Mouse (Mus musculus) stomach, postnatal 0 days (tissue): Measurements from ENCODE around the gene Plekhh2. TPM values are rescaled to one million over a fixed set of nuclear protein-coding genes. Genes with fewer than 3 reads are reported as not detected.

Experiments
- ATAC-seq: fragments of 200-750 bp; cut with Nextera tagmentation; 2 replicates; pipeline ENCODE4 v1.8.0; 2017; ENCODE audit not compliant: low FRiP score, low TSS enrichment
- DNase-seq: peaks from one replicate; pipeline ENCODE4 v3.0.0-alpha.2; 2016; ENCODE audit warnings: low spot score
- H3K27ac ChIP-seq: fragments of 300-500 bp; sonication (generic); replicated peaks from 2 replicates; pipeline ENCODE4 v1.5.1; 2014; ENCODE audit warnings: mild to moderate bottlenecking, control low read depth
- H3K27me3 ChIP-seq: fragments of 300-500 bp; sonication (generic); 2 replicates; pipeline ENCODE4 v1.6.1; 2014; ENCODE audit warnings: low read length; ENCODE audit not compliant: control insufficient read depth, insufficient read depth
- H3K36me3 ChIP-seq: fragments of 300-500 bp; sonication (generic); 2 replicates; pipeline ENCODE4 v1.6.1; 2014; ENCODE audit warnings: low read length, mixed read lengths; ENCODE audit not compliant: control insufficient read depth, insufficient read depth
- H3K4me1 ChIP-seq: fragments of 300-500 bp; sonication (generic); replicated peaks from 2 replicates; pipeline ENCODE4 v1.6.1; 2014; ENCODE audit warnings: antibody characterized with exemption; ENCODE audit not compliant: control insufficient read depth, insufficient read depth
- H3K4me2 ChIP-seq: fragments of 300-500 bp; sonication (generic); replicated peaks from 2 replicates; pipeline ENCODE4 v1.6.1; 2014; ENCODE audit warnings: low read depth, mild to moderate bottlenecking, control low read depth, moderate library complexity
- H3K4me3 ChIP-seq: fragments of 300-500 bp; sonication (generic); 2 replicates; pipeline ENCODE4 v1.5.1; 2014; ENCODE audit warnings: low read depth, low read length, control low read depth
- H3K9ac ChIP-seq: fragments of 300-500 bp; sonication (generic); 2 replicates; pipeline ENCODE4 v1.6.1; 2014; ENCODE audit warnings: mild to moderate bottlenecking, low read length, control low read depth, mixed read lengths
- H3K9me3 ChIP-seq: fragments of 300-500 bp; sonication (generic); 2 replicates; pipeline ENCODE4 v1.6.1; 2016; ENCODE audit warnings: low read length; ENCODE audit not compliant: control insufficient read depth
- CTCF ChIP-seq: IDR thresholded peaks from 2 replicates; pipeline ENCODE4 v1.5.1; 2016; ENCODE audit warnings: antibody characterized with exemption, low read depth, mild to moderate bottlenecking, moderate library complexity
- EP300 ChIP-seq: optimal IDR thresholded peaks from 2 replicates; pipeline ENCODE3; 2016; ENCODE audit warnings: antibody characterized with exemption
- WGBS: fragments of 180-500 bp; shearing (Covaris S2); extraction: QIAGEN DNeasy Blood & Tissue Kit; methylation state at CpG from one replicate; pipeline ENCODE4 v1.1.7; 2014; 5-methylcytosine and 5-hydroxymethylcytosine counted together
- polyA plus RNA-seq: library from polyadenylated mRNA; unstranded; fragments of >200 nt; fragmentation: Nextera tagmentation; extraction: Ambion mirVana; gene quantifications from 2 replicates; pipeline ENCODE4 v1.2.1, GENCODE M21; 2015

Gene Plekhh2
- polyA plus RNA-seq = 2.3 and 2.4 TPM in 2 replicates

DNA sequence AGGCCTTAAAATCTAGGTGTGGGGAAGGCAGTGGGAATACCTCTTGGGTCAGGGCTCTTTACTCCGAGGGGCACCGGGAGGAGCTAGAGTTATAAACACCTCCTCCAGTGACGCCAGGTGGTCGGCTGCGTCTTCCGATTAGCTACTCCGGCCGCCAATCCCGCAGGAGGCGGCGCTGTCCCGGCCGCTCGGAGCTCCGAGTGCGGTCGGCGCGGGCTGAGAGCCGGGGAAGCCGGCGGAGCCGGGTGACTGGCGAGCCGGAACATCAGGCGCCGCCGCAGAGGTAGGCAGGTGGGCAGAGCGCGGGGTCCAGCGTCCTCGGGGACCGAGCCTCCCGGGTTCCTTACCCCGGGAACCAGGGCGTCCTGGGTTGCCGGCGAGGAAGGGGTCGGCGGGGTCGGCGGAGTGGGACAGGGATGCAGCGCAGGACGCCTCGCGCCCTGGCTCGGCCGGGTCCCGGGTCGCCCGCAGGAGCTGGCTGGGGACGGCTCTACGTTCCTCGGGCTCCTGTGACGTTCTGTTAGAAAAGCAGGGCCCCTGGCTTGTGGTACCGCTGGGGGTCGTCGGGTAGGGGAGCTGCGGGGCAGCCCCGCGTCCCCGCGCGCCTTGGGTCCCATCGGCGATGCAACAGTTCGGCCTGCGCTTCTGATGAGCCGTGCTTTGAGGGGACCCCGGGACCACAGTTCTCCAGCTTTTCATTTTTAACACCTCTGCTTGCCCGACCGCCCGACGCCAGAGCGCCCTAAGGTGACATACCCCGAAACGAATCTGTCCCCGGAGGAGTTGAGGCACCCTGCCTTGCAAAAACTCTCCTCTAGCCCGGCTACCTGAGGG, at the start of gene Plekhh2:
TSS of gene Plekhh2 (plus strand) at position 214 of the 834 bp plus-strand sequence.
- peak within 1 kb of the TSS; percentile 86 for H3K9ac ChIP-seq
- H3K36me3 ChIP-seq = no peaks in the 10 kb centered on the region
- DNase-seq (peak; percentile 82), ATAC-seq (peak; percentile 81; the same call in 1 of the 2 replicates)
- no peak for TF ChIP-seq EP300
- TF ChIP-seq CTCF = peak; percentile 61
- H3K4me1 ChIP-seq = peaks cover 5% of the 10 kb centered on the region
- H3K4me3 ChIP-seq = peak within 1 kb of the TSS; percentile 73
- no peaks in the 10 kb centered on the region for H3K27me3 ChIP-seq
- WGBS = under 1% methylated on average over 75 of the region's 79 CpGs
- H3K4me2 ChIP-seq = peak within 1 kb of the TSS; percentile 99
- H3K27ac ChIP-seq = peak within 1 kb of the TSS; percentile 89
- no peaks in the 10 kb centered on the region for H3K9me3 ChIP-seq

DNA sequence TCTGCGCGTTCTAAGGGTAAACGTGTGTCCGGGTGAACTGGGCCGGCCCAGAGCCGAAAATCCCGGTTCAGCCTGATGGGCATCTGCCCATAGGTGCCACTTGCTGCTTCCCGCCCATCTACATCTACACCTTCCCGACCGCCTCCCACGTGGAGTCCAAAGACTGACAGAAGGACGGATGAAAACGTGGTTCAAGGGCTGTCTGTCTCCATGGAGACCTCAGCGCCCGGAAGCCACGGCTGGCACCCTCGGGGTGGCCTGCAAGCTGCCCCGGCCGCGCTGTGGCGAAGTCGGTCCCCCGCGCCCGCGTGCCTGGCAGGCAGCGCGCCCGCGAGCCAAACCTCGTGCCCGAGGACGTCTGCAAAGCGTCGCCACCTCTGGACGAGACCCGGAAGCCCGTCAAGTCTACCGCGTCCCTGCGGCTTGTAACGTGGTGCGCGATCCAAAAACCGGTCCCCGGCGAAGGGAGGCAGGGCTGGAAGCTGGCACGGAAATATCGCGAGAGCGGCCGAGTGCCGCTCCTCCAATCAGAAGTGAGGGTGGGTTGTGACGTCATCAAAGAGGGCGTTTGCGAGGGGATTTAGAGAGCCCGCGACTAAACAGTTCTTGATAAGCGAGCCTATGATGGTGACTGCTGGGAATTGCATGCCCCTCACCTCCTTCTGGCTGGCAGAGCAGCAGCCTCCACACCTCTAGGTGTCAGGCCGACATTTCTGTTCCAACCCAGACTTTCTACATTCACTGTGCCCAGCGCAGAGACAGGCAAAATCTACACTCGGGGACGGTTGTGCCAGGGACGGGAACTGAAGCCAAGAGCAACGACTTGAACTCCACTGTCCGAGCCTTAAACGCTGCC, 45.7 kb upstream of the Plekhh2 start, which contains the start of gene Thada:
TSS of gene Thada (minus strand) at position 453 of the 856 bp plus-strand sequence.
- no peaks in the 10 kb centered on the region for H3K27me3 ChIP-seq
- peak within 1 kb of the TSS; percentile 84 for H3K9ac ChIP-seq
- no peaks in the 10 kb centered on the region for H3K36me3 ChIP-seq
- peaks cover 2% of the 10 kb centered on the region; the same call in 1 of the 2 replicates for H3K4me1 ChIP-seq
- DNase-seq (peak; percentile 98), ATAC-seq (peak; percentile 99)
- H3K4me2 ChIP-seq = peak within 1 kb of the TSS; percentile 90
- TF ChIP-seq EP300 (peak; percentile 98), CTCF (peak; percentile 31; the same call in 1 of the 2 replicates)
- H3K27ac ChIP-seq = peak within 1 kb of the TSS; percentile 78
- no peaks in the 10 kb centered on the region for H3K9me3 ChIP-seq
- under 1% methylated on average over 67 of the region's 67 CpGs for WGBS
- H3K4me3 ChIP-seq = peak within 1 kb of the TSS; percentile 85

DNA sequence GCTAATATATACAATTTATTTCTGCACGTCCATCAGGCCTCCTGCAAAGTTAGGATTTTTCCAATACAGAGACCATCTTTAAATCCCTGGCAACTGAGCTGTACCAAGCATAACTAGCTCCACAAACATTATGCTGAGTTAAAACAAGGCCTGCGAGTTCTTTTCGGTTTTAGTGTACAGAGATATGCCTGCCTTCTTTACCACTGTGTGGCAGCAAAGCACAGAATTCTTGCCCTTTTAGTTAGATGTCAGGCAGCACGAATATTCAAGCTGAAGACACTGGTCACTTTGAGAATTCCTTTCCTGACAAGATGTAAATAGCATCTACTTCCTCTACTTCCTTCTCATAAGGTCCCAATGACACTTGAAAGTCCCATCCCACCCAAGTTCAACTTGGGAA, 37.4 kb upstream of the Plekhh2 start:
- WGBS = 43% methylated on average over 4 of the region's 4 CpGs
- Histone ChIP-seq H3K36me3 (no peaks in the 10 kb centered on the region), H3K4me1 (no peaks in the 10 kb centered on the region), H3K9me3 (no peaks in the 10 kb centered on the region), H3K9ac (no peak overlapping the region), H3K27me3 (no peaks in the 10 kb centered on the region), H3K27ac (no peak overlapping the region), H3K4me2 (no peak overlapping the region), H3K4me3 (no peak overlapping the region)
- ATAC-seq (no peak), DNase-seq (no peak)
- TF ChIP-seq CTCF (peak; percentile 77), EP300 (no peak)

DNA sequence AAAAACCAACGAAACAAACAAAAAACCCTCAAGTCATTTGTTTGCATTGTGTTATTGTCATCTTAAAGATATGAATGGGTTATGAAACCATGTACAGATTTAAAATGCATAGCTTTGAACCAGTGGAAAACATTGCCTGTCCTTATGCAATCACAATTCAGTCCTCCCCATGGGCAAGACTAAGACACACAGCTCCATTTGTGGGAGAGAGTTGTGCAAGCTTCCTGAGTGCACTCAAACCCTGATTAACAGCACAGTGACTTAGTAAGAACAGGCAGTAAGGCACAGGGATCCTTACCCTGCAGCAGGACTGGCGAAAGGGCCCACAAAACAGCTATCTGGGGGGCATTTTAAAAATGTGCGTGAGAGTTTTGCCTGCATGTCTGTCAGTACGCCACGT, 34.5 kb upstream of the Plekhh2 start:
- no peak for DNase-seq
- no peaks in the 10 kb centered on the region for H3K27me3 ChIP-seq
- no peaks in the 10 kb centered on the region for H3K4me1 ChIP-seq
- ATAC-seq = no peak
- no peaks in the 10 kb centered on the region for H3K9me3 ChIP-seq
- no peak overlapping the region for H3K9ac ChIP-seq
- H3K4me2 ChIP-seq = no peak overlapping the region
- no peaks in the 10 kb centered on the region for H3K36me3 ChIP-seq
- TF ChIP-seq EP300 = no peak
- TF ChIP-seq CTCF = no peak
- H3K27ac ChIP-seq = no peak overlapping the region
- 87% methylated on average over 5 of the region's 5 CpGs for WGBS
- no peak overlapping the region for H3K4me3 ChIP-seq

DNA sequence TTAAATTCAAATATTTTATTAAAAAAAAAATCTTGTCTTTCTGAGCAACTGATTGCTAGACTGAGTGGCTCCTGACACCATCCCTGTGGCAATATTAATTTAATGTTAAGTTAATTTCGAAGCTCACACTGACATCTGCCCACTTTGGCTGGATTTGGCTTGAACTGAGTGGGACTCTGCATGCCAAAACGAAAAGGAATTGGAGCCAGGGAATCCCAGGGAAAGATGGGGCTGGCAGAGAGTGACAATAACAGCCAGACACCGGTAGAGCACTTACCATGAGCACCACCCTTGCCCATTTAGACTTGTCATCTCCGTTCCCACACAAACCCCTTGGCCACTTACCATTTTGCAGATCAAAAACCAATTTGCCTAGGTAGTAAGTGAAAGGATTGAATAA, 33.4 kb upstream of the Plekhh2 start:
- Histone ChIP-seq H3K4me1 (no peaks in the 10 kb centered on the region), H3K36me3 (no peaks in the 10 kb centered on the region), H3K4me2 (no peak overlapping the region), H3K27me3 (no peaks in the 10 kb centered on the region), H3K4me3 (no peak overlapping the region), H3K27ac (no peak overlapping the region), H3K9ac (no peak overlapping the region), H3K9me3 (no peaks in the 10 kb centered on the region)
- TF ChIP-seq CTCF = no peak
- TF ChIP-seq EP300 = no peak
- ATAC-seq (no peak), DNase-seq (no peak)
- 83% methylated on average over 4 of the region's 4 CpGs for WGBS
